Mouse (Mus musculus) liver (tissue): ENCODE measurements around the gene Slc22a6.

ENCODE experiments used
- DNase-seq: peaks from one replicate; pipeline ENCODE4 v3.0.0-alpha.2; 2020; ENCODE audit warnings: mixed read lengths

Gene Slc22a6

DNA sequence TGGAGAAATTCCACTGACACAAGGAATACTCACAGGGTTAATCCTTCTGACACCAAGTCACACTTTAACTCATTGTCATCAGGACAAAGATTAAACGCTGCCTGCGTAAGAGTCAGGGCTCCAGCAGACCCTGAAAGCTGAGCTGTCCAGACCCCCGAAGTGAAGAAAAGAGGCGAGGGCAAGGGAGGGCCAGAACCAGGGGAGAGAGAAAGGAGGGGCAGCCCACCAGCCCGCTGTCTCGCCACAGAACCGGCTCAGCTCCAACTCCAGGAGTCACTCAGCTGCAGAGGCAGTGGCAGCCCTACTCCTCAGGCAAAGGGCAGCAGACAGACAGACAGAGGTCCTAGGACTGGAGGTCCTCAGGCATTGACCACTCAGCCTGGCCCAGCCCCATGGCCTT is at the start of gene Slc22a6:
TSS of gene Slc22a6 (plus strand) at position 136 of the 400 bp plus-strand sequence.
- DNase-seq: no peak

DNA sequence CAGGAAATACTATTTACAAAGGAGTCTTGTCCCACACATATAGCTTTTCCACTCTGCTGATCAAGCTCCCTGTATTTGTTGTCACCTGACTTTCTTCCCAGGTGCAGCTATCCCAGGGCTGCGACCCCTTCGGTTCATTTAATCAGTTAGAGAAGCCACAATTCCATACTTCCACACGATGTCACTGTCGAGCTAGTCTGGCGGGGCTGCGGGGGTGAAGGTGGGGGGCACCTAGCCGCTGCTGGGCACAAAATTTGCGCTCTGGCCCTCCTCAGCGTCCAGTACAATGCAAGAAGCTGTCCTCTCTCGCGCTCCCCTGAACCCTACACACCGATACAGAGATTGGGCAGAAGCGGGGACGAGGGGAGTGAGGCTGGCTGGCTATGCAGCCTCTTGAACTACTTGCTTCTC is 48.4 kb upstream of the Slc22a6 start:
- no peak for DNase-seq

DNA sequence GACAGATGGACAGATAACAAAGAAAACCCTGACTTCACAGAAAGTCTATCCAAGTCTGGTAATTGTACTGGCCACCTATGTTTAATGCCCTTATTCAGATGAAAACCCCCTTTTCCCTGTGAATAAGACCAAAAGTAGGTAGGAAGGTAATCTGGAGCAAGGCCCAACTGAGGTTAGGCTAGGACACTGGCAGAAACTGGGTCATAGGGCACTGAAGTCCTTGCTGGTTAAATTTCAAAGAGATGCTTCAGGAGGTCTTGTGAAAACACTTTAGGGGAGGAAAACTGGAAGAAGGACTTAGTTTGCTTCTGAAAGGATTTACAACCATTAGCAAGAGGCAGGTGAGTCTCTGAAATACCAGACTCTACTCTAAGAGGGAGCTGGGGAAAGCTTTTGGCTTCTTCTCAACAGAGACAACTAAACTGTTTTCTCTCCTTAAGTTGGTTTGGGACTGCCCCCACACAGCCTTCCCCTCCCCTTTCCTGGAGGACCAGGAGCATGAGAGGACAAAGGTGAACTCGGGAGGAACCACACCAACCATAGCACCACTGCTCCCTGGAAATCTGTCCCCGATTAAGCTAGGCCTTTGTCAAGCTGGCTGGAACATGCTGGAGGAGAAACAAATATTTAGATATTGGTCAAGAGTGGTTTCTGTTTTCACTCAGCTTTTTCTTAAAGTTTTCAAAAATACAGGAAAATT is 47.3 kb upstream of the Slc22a6 start:
- no peak for DNase-seq

DNA sequence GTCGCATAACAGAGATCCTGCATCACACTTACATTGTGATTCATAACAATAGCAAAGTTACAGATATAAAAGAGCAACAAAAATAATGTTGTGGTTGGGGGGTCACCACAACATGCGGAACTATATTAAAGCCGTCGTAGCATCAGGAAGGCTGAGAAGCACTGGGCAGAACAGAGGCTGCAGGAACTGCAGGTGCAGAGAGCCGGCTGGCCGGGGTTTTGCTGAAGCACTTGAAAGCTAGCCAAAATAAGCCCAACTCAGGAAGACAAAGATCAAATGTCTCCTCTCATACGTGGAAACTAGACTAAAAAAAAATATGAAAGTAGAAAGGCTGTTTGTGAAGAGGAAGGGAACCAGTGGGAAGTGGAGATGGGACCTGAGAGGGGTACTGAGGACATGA is 46.1 kb upstream of the Slc22a6 start:
- no peak for DNase-seq

DNA sequence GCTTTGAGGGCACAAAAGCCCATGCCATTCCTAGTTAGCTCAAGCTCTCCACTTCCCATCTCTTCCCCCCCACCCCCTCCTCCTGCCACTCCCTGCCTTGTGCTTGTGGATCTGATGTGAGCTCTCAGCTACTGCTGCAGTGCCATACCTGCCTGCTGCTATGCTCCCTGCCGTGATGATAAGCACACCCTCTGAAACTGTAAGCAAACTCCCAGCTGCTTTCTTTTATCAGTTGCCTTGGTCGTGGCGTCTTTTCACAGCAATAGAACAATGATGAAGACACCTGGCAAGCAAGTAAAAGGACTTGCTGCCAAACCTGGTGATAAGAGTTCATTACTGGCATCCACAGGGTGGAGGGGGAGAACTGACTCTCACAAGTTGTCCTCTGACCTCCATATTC is 45.4 kb upstream of the Slc22a6 start:
- DNase-seq: no peak

DNA sequence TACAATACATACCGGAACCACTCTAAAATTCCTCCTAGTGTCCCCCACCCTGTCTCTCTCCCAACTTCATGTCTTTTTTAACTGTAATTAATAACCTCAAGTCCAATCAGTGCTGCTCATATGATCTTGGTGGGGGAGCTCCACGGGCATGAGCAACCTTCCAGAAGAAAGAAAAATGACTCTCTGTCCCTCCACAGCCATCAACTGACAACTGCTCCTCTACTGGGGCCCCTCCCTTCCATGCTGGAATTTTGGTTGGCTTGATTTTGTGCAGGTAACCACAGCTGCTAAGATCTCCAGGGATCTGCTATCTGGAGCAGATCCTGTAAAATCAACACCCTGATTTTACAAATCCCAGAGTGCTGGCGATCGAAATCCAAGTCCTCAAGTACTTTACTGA is 40.4 kb upstream of the Slc22a6 start:
- DNase-seq: no peak

DNA sequence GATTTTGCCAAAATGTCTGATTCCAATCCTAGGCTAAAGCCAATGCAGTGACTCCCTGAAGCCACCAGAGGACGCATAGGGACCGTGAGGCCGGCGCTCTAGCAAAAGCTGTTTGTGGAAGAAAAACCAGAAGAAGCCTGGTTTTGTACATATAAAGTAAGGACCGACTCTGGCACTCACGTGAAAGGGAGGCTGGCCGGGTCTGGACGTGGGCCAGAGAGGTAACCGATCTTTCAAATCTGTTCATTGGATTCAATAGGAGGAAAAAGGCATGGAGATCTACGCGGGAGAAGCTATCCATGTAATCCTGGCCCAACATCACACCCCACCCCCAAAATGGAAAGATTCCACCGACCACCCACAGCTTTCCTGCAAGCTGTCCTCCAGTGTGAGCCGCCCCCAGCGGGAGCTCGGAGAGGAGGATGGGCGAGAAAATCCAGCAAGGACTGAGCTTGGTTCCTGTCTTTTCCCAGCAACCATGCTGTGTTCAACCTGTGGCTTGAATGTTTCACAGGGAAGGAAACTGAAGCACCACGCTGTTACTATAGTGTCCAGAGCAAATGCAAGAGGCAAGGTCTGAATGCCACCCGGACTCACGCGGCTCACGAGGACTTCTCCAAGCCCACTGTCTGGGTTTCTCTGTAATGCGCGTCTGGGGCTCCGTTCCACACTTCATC is 39.4 kb upstream of the Slc22a6 start:
- peak; percentile 66 for DNase-seq

DNA sequence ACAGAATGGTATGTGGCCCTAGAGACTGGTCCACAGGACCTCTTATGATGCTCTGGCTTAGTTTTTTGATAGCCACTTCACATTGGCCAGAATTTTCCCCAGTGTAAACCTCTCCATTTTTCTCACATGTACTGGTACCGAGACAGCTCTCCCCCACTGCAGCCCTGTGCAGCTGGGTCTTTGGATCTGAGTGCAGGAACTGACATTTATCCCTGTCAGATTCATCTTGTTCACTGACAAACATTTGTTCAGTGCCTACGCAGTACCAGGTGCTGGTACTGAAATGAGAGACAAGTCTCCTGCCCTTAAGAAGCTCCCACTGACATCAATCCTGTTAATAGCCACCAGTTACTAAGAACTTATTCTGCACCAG is 38.9 kb upstream of the Slc22a6 start:
- no peak for DNase-seq

DNA sequence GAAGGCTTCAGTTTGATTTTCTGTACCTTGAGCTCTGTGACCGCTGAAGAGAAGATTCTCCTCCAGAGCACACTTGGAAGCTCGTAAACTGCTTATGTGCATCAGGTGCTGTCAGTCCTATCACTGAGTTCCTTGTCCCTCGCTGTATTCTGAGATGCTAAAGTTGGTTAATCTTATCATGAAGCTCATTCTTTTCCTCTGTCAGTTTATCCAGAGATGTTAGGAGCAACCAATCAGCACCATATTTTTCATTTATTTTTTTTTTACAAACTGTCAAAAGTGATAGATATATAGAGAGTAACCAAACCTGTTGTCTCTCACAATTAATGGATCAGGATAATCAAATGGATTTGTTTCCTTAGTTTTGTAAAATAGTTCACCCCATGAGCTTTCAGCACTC is 32.5 kb upstream of the Slc22a6 start:
- DNase-seq: no peak

DNA sequence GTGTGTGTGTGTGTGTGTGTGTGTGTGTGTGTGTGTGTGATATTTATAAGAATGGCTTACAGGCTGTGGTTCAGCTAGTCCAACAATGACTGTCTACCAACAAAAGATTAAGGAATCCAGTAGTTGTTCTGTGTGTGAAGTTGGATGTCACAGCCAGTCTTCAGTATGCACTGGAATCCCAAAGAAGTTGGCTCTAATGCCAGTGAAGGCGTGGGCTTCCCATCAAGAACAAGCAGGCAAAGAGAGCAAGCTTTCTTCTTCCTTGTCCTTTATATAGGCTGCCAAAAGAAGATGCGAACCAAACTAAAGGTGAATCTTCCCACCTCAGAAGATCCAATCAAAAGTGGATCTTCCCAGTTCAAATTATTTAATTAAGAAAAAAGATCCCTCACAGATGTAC is 31.9 kb upstream of the Slc22a6 start:
- no peak for DNase-seq

DNA sequence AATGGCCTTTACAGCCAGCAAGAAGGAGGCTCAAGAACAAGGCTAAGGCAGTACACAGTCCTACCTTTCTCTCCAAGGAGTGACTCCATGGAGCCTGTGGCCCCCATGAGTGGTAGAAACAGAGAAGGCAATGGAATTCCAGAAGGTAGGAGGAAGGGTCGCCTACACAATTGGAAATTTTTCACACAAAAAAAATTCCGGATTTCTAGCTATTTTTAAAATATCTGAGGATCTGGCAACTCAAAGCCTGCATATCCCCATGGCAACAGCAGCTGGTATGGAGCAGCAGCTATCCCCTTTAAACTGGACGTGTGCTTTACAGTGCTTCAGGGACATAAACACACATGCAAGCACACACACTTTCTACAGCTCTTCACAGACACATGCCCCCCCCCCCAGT is 31.5 kb upstream of the Slc22a6 start:
- no peak for DNase-seq

DNA sequence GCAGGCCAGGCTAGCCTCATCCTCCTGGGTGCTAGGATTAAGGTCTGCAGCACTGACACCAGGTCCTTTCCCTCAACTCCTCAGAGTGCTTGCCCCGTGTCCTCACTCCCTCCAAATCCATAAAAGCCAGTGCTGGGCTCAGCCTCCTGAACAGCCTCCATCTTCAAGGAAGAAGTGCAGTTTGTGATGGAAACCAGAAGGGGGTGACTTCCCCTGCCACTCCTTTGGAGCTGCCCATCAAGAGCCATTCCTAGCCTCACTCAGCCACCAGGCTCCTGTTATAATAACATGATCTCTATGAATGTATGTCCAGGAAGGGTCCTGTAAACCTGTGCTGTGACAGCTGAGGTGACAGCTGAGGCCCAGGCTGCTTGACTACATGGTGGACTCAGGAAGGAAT is 30.5 kb upstream of the Slc22a6 start:
- DNase-seq: no peak

DNA sequence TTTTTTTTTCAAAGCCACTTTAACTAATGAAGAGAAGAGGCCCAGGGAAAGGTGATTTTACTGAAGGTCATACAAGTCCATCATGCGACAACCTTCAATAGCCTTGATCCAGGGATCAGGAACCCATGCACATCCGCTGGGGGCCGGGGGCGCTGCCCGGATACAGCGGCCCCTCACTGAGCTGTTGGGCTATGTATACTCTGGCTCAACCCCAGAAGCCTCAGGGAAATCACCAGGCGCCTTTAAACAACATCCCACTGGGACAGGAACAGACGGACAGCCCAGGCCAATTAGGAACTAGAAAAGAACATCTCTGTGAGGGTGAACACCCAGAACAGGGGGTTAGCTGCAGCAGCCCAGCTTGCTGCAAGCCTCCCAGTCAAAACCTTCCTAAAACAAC is 26.9 kb upstream of the Slc22a6 start, which contains the start of gene Slc22a8:
TSS of gene Slc22a8 (plus strand) at position 301 of the 400 bp plus-strand sequence.
- no peak for DNase-seq

DNA sequence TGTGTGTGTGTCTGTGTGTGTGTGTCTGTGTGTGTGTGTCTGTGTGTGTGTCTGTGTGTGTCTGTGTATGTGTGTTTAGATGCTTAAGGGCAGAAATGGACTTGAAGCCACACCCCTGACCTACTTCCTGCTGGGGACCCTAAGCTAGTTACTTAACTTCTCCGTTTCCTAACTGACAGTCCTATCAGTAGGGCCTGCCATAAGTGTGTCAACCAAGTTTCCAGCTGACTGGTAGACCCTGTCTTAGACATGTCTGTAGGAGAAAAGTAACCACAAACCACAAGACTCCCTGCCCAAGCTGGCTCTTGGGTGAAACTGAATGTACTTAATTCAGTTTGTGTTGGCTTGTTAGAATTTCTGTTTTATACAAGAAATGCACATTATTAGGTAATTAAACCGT is 25.7 kb upstream of the Slc22a6 start:
- DNase-seq: peak; percentile 23

DNA sequence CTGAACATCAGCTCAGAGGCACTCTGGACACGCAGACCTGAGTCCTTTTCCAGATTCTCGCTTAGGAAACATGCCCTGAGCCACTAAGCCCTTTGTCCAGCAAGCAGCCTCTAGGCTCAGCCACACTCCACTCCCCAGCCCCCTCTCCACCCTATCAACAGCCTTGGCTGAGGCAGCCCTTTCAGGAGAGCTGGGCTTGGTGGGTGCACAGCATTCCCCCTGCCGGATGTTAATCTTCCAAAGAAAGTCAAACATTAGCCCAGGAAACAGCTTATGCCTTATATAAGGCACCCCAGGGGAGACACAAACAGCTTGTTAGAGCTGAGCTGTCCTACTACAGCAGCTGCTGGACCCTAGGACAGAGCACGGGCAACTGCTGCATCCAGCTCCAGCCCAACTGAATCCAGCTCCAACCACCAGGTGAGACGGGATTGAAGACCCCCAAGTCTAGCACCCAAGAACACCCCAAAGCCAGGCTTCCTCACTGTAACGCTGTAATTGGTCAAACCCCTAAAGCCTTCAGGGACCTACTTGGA is 24.9 kb upstream of the Slc22a6 start:
- peak; percentile 13 for DNase-seq

DNA sequence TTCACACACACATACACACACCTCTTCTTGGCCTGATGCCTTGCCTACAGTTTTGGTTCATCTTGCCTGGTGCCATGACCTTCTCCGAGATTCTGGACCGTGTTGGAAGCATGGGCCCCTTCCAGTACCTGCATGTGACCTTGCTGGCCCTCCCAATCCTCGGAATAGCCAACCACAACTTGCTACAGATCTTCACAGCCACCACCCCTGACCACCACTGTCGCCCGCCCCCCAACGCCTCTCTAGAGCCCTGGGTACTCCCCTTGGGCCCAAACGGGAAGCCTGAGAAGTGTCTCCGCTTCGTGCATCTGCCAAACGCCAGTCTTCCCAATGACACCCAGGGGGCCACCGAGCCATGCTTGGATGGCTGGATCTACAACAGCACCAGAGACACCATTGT is 24.0 kb upstream of the Slc22a6 start:
- DNase-seq: no peak

DNA sequence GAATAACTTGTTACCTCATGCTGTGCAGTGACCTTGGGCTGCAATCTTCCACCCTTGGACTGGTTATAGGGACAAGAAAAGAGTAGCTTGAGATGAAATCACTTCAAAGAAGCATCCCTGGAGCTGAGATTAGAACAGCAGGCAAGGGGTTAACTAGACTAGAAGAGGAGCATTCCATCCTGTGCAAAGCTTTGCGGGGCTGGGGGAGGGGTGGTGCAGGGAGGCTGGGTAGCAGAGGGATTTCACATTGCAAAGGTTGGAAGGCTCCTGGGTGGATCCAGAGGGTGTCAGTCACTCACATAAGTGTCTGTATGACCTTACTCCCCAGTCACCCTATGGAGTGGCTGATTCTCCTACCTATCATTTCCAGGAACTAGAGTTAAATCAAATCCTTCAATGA is 23.3 kb upstream of the Slc22a6 start:
- peak; percentile 28 for DNase-seq

DNA sequence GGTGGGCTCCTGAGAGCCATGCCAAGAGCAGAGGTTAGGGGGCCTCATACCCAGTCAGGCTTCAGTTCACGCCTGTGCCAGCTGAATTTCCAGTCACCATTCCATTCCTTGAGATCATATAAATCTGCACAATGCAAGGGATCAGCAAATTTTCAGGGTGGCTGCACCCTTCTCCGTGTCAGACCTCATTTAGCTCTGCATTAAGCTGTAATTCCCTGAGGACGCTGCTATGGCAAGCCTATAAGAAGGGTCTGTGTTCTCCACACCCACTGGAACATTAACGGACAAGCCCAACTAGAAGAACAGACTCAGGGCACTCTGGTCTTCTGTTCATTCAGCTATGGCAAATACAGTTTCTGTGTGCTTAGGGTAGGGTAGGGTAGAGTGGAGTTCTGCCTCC is 20.6 kb upstream of the Slc22a6 start:
- DNase-seq: no peak

DNA sequence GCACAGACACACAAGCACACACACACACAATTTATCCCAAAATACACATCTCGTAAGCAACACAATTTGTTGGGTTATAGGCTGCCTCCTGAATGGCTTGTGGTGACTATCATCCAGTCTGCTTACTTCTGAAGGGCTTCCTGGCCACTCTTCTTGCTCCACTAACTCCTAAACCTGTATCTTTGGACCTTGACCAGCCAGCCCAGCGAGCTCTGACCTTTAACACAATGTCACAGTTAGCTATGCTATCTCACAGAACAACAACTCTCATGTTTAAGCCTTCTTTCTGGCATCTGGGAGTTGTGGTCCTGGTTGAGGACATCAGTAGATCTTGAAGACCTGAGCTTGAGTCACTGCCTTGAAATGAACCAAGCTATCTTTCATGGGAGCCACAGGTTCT is 18.6 kb upstream of the Slc22a6 start:
- no peak for DNase-seq

DNA sequence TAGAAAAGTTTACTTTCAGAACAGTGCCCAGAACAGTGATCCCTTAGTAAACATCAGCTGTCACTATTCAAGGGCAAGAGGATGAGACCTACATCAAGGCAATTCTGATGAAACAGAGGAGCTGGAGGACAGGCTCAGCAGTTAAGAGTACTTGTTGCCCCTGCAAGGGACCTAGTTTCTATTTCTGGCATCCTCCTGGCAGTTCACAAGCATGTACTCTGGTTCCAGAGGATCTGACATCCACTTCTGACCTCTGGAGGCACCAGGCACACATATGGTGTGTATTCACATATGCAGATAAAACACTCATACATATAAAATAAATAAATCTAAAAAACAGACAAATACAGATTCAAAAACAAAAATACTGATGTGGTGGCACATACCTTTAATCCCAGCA is 15.9 kb upstream of the Slc22a6 start:
- no peak for DNase-seq

DNA sequence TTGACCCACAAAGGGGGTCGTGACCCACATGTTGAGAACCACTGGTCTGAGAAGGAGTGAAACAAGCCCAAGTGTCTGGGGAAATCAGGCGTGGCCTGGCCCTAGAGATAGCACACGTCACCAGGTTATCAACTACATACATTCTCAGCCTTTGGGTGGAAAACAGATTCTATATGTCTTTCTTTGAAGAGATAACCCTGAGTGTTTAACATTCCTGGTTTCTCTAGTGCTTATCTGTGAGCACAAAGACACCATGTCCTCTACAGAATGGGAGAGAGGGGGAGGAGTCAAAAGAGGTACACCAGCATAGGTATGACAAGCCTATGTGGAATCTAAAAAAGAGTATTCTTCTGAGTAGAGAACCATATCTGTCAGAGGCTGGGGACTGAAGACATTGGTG is 14.9 kb upstream of the Slc22a6 start:
- peak; percentile 71 for DNase-seq

DNA sequence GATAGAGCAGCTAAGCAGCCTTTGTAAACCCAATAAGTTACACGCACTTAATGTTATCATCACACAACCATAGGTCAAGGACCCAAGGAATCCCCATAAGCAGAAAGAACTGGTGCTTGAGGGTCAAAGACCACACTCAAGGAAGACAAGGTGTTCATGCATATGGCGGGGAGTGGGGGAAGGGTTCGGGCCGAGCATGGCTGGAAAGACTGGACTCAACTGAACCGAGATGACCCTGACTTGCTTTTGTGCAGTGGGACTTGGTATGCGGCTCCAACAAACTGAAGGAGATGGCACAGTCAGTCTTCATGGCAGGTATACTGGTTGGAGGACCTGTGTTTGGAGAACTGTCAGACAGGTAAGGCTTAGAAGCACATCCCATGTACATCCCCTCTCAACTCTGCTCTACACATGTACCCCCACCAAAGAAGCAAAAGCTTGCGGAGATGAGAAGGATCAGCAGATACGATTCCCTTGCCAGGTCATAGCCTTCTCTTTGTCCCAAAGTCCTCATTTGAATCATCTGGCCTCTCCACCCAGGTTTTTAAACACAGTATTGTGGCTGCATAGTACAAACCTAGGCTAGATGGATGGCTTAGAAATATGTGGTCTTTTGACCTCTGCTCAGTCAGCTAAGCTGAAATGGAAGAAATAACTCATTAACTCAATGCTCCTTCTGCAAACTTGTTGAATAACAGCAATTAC is 13.2 kb upstream of the Slc22a6 start:
- DNase-seq: no peak

DNA sequence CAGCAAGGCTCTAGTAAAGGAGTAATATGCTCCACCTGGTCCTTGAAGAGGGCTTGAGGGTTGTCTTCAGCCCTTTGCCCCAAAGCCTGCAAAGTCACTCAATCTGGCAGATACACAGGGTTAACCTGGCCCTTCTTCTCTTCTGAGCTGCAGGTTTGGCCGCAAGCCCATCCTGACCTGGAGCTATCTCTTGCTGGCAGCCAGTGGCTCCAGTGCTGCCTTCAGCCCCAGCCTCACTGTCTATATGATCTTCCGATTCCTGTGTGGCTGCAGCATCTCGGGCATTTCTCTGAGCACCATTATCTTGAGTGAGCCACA is 12.6 kb upstream of the Slc22a6 start:
- DNase-seq: peak; percentile 39
